Mouse (Mus musculus) forelimb bud, embryonic 11.5 days (tissue): ENCODE measurements around the gene Ulk4.

Experiments
- DNase-seq: peaks from one replicate; pipeline ENCODE4 v3.0.0-alpha.2; 2012; ENCODE audit warnings: low read depth, low spot score

The Ulk4 gene

DNA sequence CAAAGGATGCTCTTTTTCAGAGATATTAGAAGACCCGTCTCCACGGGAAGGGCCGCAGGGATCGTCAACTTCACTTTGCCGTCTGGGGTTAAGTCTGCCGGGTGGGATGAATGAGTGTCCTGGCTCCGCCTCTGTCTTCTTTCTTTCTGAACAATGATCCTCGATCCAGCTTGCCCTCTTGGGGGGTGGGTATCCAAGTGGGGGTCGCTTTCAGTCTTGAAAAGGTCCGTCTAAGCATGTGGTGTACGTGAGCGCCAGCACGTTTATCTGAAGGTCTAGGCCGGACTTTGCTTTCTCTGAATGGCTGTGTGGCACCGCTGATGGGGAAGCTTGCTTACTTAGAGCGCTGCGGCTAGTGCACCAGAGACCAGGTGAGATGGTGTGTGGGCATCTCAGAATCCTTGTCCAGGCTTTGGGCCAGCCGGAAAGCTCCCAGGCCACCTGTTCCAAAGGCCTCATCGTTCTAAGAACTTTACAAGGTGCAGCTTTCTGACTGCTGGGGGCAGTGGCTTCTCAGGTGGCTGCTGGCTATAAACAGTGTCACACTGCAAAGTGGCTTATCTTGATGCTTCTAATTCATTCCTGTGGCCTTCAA lies 23.1 kb upstream of the Ulk4 start:
- DNase-seq = no peak

DNA sequence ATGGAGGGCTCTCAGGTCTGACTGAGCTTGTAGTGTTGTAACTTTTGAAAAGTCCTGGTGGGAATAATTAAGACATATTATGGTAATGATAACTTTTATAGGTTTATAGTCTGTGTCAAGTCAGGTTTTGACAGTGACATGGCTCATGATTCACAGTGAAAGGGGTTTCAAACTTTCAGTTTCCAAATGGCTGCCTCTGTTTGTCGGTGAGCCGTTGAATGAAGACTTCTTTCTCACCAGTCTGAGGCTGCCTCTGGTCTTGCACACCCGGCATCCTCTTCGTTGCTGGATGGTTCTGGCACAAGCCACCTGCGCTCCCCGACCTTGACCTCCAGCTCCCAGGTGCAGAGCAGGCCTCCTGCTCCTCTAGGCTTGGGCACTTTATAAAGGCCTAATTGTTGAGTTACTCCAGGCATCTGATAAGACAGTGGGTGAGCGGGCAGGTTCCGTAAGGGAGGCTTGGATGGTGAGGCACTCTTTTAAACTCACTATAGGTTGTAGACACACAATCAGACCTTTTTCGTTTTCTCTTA lies 22.3 kb upstream of the Ulk4 start:
- no peak for DNase-seq

DNA sequence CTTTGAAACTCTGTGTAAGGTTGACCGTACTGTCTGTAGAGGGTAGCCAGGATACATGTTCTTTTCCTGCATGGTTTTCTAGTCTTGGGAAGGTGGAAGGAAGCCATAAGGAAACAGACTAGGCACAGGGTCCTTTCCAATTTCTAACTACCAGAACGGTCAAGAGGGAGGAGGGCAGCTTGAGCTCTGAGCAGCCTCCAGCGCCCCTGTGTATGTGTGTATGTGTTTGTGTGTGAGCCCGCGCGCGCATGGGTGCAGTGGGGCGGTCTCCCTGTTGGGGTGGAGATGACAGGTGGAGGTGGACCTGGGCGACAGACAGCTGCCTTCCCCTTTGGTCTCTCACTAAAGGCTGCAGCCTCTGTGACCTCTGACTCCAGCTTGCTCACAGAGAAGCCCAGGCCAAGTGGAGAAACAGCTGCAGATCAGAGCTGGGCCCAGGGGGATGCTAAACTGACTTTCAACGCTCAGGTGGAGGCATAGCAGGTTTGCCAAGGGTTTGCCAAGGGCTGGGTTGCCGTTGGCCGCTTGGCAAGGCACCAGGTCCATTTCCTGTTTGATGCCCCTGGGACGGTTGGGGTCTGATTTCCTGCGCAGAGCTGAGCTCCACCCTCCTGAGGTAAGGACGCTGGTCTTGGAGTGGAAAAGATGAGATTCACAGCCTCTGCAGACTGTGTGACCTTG lies 21.6 kb upstream of the Ulk4 start:
- DNase-seq = no peak

DNA sequence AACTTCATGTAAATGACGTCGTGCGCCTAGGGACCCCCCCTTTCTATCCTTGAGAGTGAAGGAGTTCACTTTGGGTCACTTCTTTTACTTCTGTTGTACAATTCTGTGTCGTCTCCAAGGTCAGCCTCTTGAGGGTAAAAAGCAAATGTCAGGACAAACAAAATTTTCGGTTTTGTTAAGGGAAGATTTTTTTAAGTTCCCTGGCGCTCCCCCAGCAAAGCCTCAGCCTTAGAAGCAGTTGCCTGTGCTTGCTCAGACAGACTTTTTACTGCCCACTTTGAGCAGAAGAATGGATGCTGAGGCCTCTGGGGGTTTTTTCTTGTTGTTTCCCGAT lies 21.0 kb upstream of the Ulk4 start:
- DNase-seq = no peak

DNA sequence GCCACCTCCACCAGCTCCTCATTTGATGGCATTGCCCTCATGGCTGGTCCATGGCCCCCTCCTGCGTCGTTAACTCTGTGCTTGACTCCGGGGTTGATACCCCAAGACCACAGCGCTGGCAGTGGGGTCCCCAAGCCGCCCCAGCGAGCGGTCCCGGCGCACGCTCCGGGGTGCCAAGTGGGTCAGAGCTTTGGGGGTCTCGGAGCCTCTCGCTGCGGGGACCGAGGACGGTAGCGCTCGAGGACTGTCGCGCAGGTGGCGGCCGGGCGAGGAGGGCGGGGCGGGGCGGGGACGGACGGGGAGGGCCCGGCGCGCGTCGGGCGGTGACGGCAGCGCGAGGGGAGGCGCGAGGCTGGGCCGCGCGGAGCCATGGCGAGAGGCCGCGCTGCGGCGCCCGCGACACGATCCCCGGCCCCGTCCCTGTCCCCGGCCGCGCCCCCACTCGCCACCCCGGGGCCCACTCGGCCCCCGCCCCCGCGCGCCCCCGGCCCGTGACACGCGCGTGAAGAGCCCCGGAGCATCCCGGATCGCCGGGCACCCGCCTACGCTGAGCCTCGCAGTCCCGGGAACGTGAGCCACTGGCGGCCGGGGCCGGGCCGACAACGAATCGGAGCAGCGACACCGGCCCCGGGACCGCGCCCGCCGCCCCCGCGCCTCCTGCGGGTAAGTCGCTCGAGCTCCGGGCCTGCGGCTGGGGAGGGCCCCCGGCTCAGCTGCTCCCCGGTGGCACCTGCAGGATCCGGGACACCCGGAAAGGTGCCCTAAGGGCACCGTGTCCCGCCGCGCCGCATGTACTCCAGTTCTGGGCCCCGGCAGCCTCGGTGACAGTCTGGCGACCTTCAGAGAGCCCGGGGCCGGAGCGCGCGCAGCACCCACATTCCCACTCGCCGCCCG lies 20.4 kb upstream of the Ulk4 start, which contains the start of gene Trak1:
Trak1 (plus strand) TSS at position 332 of the 894 bp plus-strand sequence.
- DNase-seq = no peak

DNA sequence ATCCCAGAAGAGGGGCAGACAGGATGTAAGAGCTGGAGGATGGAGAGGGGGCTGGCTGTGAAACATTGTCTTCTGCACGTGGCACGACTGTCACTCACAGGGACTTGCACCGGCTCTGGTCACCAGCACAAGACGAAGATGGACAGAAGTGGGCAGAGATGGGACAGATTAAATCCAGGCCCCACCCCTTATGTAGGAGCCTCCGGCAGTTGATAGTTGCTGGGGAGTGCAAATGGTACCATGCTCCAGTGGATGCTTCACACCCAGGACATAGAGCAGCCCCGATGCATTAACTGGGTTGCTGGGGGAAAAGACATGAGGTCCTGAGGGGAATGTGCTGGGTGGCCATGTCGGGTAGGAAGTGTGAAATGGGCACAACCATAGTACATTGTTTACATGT lies 18.2 kb upstream of the Ulk4 start:
- DNase-seq = no peak

DNA sequence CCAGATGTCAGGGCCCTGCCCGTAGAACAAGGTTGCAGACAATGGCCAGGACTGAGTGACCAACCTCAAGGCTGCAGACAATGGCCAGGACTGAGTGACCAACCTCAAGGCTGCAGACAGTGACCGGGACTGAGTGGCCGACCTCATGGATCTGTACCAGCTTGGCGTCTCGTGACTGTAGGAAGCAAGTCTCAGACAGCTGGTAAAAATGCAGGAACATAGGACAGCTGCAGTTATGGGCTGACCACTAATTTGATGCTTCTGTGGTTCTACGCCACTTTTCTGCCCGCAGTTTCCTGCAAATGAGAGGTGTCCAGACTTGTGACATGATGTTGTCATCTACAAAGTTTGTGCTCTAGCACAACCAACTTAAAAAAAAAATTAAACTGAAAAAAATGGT lies 16.2 kb upstream of the Ulk4 start:
- DNase-seq = no peak

DNA sequence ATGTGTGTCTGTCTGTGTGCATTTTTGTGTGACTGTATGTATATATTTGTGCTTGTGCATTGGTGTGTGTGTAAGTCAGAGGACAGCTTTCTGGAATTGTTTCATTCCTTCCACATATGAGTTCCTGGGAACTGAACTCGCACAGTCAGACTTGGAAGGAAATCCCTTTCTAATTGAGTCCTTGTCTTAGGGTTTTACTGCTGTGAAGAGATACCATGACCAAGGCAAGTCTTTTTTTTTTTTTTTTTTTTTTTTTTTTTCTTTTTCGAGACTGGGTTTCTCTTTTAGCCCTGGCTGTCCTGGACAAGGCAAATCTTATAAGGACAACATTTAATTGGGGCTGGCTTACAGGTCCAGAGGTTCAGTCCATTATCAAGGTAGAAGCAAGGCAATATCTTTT lies 14.3 kb upstream of the Ulk4 start:
- DNase-seq = no peak

DNA sequence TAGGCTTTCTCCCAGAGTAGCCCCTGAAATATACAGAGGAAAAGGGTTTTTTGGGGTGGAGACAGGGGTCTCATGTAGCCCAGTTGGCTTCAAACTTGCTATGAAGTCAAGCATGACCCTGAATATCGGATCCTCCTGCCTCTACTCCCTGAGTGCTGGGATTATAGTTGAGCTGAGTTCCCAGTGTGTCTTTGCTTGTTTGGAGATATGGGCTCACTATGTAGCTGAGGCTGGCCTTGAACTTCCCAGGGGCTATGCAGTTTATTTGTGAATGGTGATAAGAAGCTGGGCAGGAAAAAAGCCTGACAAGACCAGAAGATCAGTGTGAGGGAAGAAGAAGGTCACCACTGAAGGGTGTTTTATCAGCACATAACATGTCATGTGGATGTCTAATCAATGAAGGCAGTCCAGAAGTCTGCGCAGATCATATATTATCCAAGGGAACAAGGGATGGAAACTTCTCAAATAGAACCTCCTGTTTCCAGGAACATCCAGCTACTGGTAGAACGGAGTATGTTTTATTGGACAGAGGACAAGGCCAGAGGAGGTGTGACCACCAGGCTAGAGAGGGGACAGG lies 9.4 kb upstream of the Ulk4 start:
- DNase-seq = no peak

DNA sequence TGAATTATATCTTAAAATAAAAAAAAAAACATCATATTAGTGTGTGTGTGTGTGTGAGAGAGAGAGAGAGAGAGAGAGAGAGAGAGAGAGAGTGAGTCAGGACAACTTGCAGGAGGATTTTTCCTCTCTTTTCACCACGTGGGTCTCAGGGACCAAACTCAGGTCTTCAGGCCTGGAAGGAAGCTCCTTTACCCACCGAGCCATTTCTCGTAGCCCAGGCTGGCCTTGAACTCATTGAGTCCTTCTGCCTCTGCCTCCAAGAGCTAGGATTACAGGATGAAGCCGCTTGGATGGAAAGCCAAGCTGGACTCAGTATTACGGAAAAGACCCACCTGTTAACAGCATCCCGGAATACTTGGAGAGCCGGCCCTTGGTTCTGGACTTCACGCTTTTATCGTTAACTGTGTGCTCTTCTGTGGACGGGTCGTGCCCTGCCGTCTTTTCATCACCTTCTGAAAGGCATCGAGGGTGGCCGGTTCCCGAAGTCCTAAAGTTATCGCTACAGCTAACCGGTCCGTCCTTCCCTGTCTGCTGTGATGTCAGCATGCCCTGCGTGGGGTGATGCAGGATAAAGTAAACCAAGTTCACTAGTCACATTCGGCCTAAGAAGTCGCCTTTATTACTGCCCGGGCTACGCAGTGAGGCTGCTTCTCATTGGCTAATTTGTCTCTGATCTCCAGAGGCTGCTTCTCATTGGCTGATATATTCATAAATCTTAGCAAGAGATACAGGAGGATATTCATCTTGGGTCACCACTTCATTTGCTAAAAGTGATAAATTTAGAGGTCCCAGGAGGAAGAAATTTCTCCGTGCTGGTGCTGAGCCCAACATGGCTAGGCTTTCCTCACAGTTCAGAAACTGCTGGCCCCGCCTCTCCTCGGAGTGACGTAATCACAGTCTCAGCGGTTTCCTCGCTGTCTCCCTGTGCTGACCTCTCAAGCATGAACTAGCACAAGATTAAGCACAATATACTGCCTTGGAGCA lies 8.6 kb upstream of the Ulk4 start:
- peak; percentile 65 for DNase-seq

DNA sequence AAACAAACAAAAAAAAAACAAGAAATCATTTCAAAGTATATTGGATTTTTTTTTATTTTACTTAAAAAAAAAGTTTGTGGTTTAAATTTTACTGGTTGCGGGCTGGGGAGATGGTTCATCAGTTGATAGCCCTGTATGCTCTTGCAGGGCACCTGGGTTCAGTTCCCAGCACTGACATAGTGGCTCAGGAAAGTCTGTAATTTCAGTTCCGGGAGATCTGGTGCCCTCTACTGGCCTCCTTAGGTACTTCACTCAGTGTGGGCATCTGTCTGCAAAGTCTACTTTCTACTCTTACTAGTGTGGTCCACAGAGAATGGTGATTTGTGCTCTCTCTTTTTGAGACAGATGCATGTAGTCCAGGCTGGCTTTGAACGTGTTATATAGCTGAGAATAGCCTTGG lies 7.4 kb upstream of the Ulk4 start:
- DNase-seq = peak; percentile 45

DNA sequence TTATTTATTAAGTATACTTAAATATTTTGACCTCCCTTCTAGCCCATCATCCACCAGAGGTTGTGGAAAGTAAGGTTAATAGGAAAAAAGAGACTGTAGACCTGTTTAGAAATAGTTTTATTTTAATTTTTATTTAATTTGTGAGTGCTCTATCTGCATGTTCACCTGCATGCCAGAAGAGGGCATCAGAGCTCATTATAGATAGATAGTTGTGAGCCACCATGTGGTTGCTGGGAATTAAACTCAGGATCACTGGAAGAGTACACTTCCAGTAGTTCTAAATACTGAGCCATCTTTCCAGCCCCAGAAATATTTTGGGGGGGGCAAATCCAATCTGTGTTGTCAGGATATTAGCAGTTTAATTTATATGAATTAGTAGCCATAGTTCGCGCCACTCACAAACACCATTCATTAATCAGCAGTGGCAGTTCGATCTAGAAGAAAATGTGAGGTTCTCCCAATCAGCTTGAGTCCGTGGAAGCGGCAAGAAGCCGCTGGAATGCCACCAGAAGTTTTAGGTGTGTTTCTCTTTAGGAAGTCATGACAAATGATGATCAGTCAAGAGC lies 6.7 kb upstream of the Ulk4 start:
- DNase-seq = no peak

DNA sequence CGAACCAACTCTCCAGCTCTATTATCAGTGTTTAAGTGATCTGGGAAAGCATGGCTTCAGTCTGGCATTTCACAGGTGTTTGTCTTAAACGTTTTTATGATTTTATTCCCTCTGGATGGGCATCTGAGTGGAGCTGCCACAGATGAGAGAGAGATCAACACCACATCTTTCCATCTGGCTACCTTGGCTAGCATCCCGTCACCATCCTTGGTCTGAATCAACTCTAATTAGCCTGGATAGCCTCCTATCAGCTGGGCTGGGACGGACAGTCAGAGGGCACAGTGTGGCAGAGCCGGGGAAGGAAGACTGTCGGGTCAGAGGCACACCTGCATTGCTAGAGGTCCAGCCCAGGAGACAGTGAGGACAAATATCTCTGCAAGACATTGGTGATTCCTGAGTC lies 4.9 kb upstream of the Ulk4 start:
- DNase-seq = no peak

DNA sequence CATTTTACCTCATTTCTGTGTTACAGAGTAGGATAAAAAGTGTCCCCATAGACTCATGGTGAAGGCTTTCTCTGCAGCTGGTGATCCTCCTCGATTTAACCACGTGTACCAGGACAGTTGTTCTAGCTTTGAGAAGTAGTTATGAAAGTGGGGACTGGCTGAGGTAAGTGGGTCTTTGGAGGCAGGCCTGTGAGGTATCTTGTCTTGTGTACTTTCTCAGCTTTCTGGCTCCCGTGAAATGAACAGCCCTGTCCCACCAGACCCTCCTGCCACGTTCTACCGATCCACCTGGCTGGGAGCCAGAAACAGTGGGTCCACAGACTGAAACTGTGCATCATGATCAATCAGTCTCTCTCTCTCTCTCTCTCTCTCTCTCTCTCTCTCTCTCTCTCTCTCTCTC lies 2.2 kb upstream of the Ulk4 start:
- no peak for DNase-seq

DNA sequence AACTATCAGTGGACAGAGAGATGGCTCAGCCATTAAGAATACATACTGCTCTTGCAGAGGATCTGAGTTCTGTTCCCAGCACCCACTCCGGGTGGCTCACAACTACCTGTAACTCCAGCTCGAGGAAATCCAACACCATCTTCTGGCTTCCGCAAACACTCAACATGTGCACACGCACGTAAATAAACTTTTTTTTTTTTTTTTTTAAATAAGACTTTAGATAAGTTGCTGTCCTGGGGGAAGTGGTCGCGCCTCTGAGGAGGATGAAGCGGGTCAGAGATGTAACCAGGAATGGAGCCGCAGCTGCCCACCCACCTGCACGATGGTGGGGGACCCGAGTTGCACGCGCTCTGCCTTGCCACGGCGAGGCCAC lies 266 bp downstream of the Ulk4 start:
- no peak for DNase-seq

DNA sequence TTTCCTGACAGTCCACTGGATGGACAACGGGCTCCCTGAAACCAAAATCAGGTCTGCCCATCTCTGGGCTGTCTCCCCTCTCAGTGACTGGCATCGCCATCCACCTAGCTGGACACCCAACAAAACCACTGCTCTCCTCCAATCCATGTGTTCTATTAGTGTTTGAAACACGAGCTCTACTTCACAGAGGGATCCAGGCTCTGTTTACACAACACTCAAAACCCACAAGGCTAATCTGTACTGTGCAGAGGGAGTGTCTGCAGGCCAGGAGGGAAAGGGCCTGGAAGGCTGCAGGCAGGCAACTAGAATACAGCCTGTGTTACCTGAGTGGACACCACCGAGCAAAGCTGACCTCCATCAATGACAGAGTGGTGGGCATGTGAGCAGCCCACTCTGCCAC lies 5.4 kb downstream of the Ulk4 start:
- DNase-seq = no peak

DNA sequence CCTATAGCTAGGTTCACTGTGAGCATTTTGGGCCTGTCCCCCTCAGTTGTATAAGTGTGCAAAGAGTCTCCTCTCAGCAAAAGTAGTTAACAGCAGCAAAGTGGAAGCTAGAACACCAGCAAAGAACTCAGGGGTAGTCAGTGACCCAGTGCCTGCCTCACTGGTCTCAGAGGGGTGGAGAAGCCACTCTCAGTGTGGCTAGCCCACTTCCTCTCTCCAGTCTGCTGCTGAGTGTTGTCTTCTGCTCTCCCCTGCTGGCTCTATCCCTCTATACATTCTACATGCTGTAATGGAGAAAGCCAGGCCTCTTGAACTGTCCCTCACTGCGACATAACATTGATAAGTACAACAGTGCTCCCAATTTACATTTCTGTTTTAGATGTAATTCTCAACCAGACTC lies 5.8 kb downstream of the Ulk4 start:
- no peak for DNase-seq

DNA sequence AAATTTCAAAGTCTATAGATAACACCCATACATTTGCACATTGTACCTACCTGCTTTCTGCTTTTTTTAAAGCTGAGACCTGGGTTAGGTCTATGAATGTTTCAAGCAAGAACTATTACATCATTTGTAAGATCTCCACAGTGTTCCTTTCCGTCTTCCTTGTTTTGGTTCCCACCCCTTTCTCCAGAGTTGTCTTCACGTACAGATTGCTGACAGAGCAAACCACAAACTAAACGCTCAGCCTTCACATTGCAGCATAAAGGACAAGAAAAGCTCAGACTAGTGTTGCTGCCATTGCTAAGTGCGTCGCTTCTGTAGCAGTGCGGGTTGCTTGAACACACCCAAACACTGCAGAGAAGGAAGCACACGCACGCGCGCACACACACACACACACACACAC lies 11.7 kb downstream of the Ulk4 start:
- DNase-seq = no peak

DNA sequence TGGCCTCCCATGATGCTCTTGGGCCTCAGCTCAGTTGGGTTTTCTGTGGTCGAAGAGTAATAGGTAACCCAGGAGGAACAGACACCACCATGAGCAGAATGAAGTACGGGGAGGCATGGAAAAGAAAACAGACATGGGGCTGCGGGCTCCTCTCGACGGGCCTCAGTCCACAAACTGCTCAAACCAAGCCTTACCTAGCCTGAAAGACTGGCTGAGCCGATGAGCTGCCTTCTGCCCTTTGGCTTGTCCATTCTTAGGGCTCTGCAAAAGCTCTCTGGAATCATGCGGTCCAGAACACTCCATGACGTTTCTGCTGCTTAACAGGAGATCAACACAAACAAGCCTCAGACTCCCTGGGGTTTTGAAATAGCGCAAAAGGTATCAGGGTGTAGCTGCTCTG lies 19.9 kb downstream of the Ulk4 start:
- no peak for DNase-seq

DNA sequence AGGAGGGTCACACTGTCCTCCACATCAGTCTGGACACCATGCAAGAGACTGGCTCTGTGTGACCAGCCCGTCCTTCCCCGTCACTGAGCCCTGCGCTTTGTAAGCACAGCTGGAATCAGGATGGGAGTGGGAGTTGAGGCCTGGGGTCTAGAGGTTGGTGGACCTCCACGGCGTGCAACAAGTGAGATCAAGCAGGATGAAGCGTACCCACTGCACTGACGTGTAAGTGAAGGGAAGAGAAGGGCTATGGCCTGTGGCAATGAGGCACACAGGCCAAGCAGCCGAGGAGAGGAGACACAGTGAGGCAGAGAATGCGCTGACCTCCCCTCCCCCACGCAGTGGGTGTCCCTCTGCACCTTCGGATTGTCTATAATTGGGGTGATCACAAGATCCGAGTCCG lies 22.2 kb downstream of the Ulk4 start:
- DNase-seq = no peak

DNA sequence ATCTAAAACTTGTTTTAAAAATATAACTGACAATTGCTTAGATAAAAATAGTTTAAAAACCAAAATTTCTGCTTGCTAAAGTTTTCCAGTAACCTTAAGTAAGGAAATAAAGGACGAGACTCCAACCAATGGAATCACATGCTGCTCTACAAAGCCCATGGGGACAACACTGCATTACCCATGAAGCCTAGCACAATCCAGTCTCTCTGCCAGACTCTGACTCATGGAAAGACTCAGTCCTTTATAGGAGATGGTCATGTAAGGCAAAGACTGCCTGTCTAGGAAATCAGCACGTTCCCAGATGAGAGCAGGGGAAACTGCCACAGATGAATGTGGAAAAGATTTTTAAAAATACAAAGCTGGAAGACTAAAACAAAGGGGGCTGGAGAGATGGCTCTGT lies 23.0 kb downstream of the Ulk4 start:
- no peak for DNase-seq
